Mouse (Mus musculus): ENCODE measurements at regions not wholly inside any gene's neighbourhood (a gene's known extent, or its start where the extent isn't known, plus 50 kb on each side); places are given as distances from the start of the nearest gene placed in this dataset.

GRCm38 (mm10) chr3:147093076-147093380 is 240.9 kb downstream of the Ttll7 start:
- DNase-seq (ENCODE audit: low spot score in 2 of 2): no peak

- DNase-seq (ENCODE audit: low spot score in 2 of 2): no peak
Observed at GRCm38 (mm10) chr3:147096179-147096578, 244.0 kb downstream of the Ttll7 start.

- no peak for DNase-seq (ENCODE audit: low spot score in 2 of 2)
Observed at GRCm38 (mm10) chr3:147098065-147098580, 246.0 kb downstream of the Ttll7 start.

GRCm38 (mm10) chr3:147098611-147099010 is 246.4 kb downstream of the Ttll7 start:
- DNase-seq (ENCODE audit: low spot score in 2 of 2): no peak

- no peak for DNase-seq (ENCODE audit: low spot score in 2 of 2)
Observed at GRCm38 (mm10) chr3:147099143-147099713, 247.1 kb downstream of the Ttll7 start.

GRCm38 (mm10) chr3:147101053-147101764 is 249.0 kb downstream of the Ttll7 start:
- DNase-seq (ENCODE audit: low spot score in 2 of 2): no peak

GRCm38 (mm10) chr3:147101765-147102113 is 249.6 kb downstream of the Ttll7 start:
- no peak for DNase-seq (ENCODE audit: low spot score in 2 of 2)

- DNase-seq (ENCODE audit: low spot score in 2 of 2): no peak
Observed at GRCm38 (mm10) chr3:147103428-147103827, 251.3 kb downstream of the Ttll7 start.

GRCm38 (mm10) chr3:147117609-147118008 is 265.4 kb downstream of the Ttll7 start:
- DNase-seq (ENCODE audit: low spot score in 2 of 2): no peak

- no peak for DNase-seq (ENCODE audit: low spot score in 2 of 2)
Observed at GRCm38 (mm10) chr3:147118092-147118491, 265.9 kb downstream of the Ttll7 start.

- DNase-seq (ENCODE audit: low spot score in 2 of 2): no peak
Observed at GRCm38 (mm10) chr3:147118622-147119021, 266.5 kb downstream of the Ttll7 start.

- no peak for DNase-seq (ENCODE audit: low spot score in 2 of 2)
Observed at GRCm38 (mm10) chr3:147121826-147122225, 269.7 kb downstream of the Ttll7 start.

- DNase-seq (ENCODE audit: low spot score in 2 of 2): no peak
Observed at GRCm38 (mm10) chr3:147127740-147128139, 275.6 kb downstream of the Ttll7 start.

GRCm38 (mm10) chr3:147132830-147133229 is 280.7 kb downstream of the Ttll7 start:
- peak in 1 of 2 experiments; percentile 6 for DNase-seq (ENCODE audit: low spot score in 2 of 2)

- no peak for DNase-seq (ENCODE audit: low spot score in 2 of 2)
Observed at GRCm38 (mm10) chr3:147133408-147133807, 281.2 kb downstream of the Ttll7 start.

- DNase-seq (ENCODE audit: low spot score in 2 of 2): no peak
Observed at GRCm38 (mm10) chr3:147140414-147140813, 288.2 kb downstream of the Ttll7 start.

GRCm38 (mm10) chr3:147153456-147153855 is 301.3 kb downstream of the Ttll7 start:
- DNase-seq (ENCODE audit: low spot score in 2 of 2): no peak

- no peak for DNase-seq (ENCODE audit: low spot score in 2 of 2)
Observed at GRCm38 (mm10) chr3:147153998-147154397, 301.8 kb downstream of the Ttll7 start.

- peak in 1 of 2 experiments; percentile 15 for DNase-seq (ENCODE audit: low spot score in 2 of 2)
Observed at GRCm38 (mm10) chr3:147163126-147163525, 311.0 kb downstream of the Ttll7 start.

GRCm38 (mm10) chr3:147163540-147163939 is 311.4 kb downstream of the Ttll7 start:
- no peak for DNase-seq (ENCODE audit: low spot score in 2 of 2)

- DNase-seq (ENCODE audit: low spot score in 2 of 2): peak in 1 of 2 experiments; percentile 31
Observed at GRCm38 (mm10) chr3:147164931-147165330, 312.8 kb downstream of the Ttll7 start.

GRCm38 (mm10) chr3:147166555-147166954 is 314.4 kb downstream of the Ttll7 start:
- no peak for DNase-seq (ENCODE audit: low spot score in 2 of 2)

GRCm38 (mm10) chr3:147169215-147169614 is 317.0 kb downstream of the Ttll7 start:
- no peak for DNase-seq (ENCODE audit: low spot score in 2 of 2)
